Mouse (Mus musculus) limb, embryonic 14.5 days (tissue): Measurements from ENCODE around the gene Arfip1. TPM values are rescaled to one million over a fixed set of nuclear protein-coding genes. Genes with fewer than 3 reads are reported as not detected.

Experiments
- ATAC-seq: fragments of 200-750 bp; cut with Nextera tagmentation; 2 replicates; pipeline ENCODE4 v1.8.0; 2017; ENCODE audit warnings: low read depth, moderate number of reproducible peaks, moderate TSS enrichment; ENCODE audit not compliant: low FRiP score
- DNase-seq: peaks from one replicate; pipeline ENCODE4 v3.0.0-alpha.2; 2015; ENCODE audit warnings: low spot score
- H3K27ac ChIP-seq: fragments of 300-500 bp; sonication (generic); replicated peaks from 2 replicates; pipeline ENCODE4 v1.5.1; 2014; ENCODE audit warnings: low read depth, mild to moderate bottlenecking, low read length, moderate library complexity, mixed read lengths
- H3K27me3 ChIP-seq: fragments of 300-500 bp; sonication (generic); 2 replicates; pipeline ENCODE4 v1.6.1; 2014; ENCODE audit warnings: low read length, mixed read lengths; ENCODE audit not compliant: control insufficient read depth, insufficient read depth
- H3K36me3 ChIP-seq: fragments of 300-500 bp; sonication (generic); 2 replicates; pipeline ENCODE4 v1.6.1; 2014; ENCODE audit warnings: mild to moderate bottlenecking, low read length, moderate library complexity, mixed read lengths; ENCODE audit not compliant: control insufficient read depth, insufficient read depth
- H3K4me1 ChIP-seq: fragments of 300-500 bp; sonication (generic); 2 replicates; pipeline ENCODE4 v1.6.1; 2014; ENCODE audit warnings: antibody characterized with exemption, low read length, mixed read lengths; ENCODE audit not compliant: control insufficient read depth, insufficient read depth
- H3K4me2 ChIP-seq: fragments of 300-500 bp; sonication (generic); replicated peaks from 2 replicates; pipeline ENCODE4 v1.6.1; 2014; ENCODE audit warnings: low read depth, mild to moderate bottlenecking, low read length, moderate library complexity; ENCODE audit not compliant: severe bottlenecking
- H3K4me3 ChIP-seq: fragments of 300-500 bp; sonication (generic); replicated peaks from 2 replicates; pipeline ENCODE4 v1.5.1; 2014; ENCODE audit warnings: low read length
- H3K9ac ChIP-seq: fragments of 300-500 bp; sonication (generic); 2 replicates; pipeline ENCODE4 v1.6.1; 2014; ENCODE audit warnings: mild to moderate bottlenecking, low read depth, low read length, moderate library complexity; ENCODE audit not compliant: severe bottlenecking
- H3K9me3 ChIP-seq: fragments of 300-500 bp; sonication (generic); 2 replicates; pipeline ENCODE4 v1.6.1; 2016; ENCODE audit warnings: low read length; ENCODE audit not compliant: control insufficient read depth
- POLR2A ChIP-seq: fragments of 200-500 bp; IDR thresholded peaks from 2 replicates; pipeline ENCODE4 v1.8.0; 2012; ENCODE audit warnings: inconsistent platforms, mild to moderate bottlenecking, moderate library complexity, borderline replicate concordance; ENCODE audit not compliant: insufficient read depth, insufficient read length; ENCODE audit errors: extremely low read depth
- WGBS: fragments of 180-500 bp; shearing (Covaris S2); extraction: QIAGEN DNeasy Blood & Tissue Kit; methylation state at CpG from one replicate; pipeline ENCODE4 v1.1.7; 2014; 5-methylcytosine and 5-hydroxymethylcytosine counted together
- polyA plus RNA-seq, 2 experiments: library from polyadenylated mRNA; depleted of rRNA in 1 of 2; stranded (reverse) in 1 of 2; unstranded in 1 of 2; fragments of >200 nt; fragmentation: Nextera tagmentation in 1 of 2; extraction: Ambion mirVana in 1 of 2; gene quantifications; 2 replicates each; pipeline versions ENCODE4 v1.2.1 to v1.2.3; 2012 to 2014

Gene Arfip1
- polyA plus RNA-seq (2012; rRNA removed) (25.2 and 30.2 TPM in 2 replicates), polyA plus RNA-seq (2014; fragmentation: Nextera tagmentation; extraction: Ambion mirVana) (50.0 and 56.9 TPM in 2 replicates)

DNA sequence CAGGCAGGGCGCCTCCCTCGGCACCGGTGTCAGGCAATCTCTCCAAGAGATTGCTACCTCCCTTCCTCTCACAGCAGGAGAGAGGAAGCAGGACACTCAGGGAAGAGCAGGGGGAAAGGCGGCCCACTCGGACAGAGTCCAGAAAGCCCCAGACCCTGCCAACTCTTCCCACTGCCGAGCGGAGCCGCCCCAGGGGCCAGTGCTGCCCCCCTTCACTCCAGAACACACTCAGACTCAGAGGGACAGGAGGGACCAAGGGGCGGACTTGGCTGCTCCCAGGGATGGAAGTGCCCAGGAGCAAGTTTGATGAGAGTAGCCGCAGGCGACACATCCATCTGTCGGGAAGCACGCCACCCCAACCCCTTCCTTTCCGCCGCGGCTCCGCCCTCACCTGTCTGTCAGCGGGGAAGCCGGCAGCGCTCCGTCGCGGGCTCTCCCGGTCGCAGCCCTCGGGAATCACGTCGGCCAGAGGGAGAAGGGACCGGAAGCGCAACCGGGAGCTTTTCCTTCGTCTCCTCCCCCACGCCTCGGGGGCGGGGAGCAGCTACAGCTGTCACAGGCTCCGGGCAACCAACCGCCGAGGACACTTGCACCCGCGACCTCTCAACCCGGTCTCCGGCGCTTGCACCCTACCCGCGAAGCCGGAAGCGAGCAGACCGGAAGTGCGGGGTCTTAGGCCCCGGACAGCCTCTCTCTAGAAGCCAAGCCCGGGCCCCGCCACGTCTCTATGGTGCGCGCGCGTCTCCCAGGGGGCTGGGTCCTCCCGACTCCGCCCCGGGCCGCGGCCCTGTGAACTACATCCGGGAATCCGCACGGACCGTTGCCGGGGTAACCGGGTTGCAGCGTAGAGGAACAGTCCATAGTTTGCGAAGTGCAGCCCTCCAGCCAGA, at the start of gene Arfip1:
Gene Arfip1 (minus strand): TSS at position 603 of the 890 bp plus-strand sequence.
- WGBS, result under 1% methylated on average over 52 of the region's 70 CpGs
- 0 out of 2 replicates have a peak, but pooled peaks have one; percentile 36 for TF ChIP-seq POLR2A
- peak; percentile 99 for ATAC-seq

GRCm38 (mm10) chr3:84631586-84631985, 49.2 kb upstream of the Arfip1 start:
- no peak overlapping the region for H3K4me2 ChIP-seq
- 93% methylated on average over 9 of the region's 9 CpGs for WGBS
- DNase-seq (no peak), ATAC-seq (no peak)
- H3K27ac ChIP-seq, result no peak overlapping the region
- no peaks in the 10 kb centered on the region for H3K9me3 ChIP-seq
- H3K4me3 ChIP-seq, result no peak overlapping the region
- H3K9ac ChIP-seq, result no peak overlapping the region
- no peaks in the 10 kb centered on the region for H3K27me3 ChIP-seq
- no peaks in the 10 kb centered on the region for H3K36me3 ChIP-seq
- TF ChIP-seq POLR2A, result no peak
- no peaks in the 10 kb centered on the region for H3K4me1 ChIP-seq

More for the DNA sequence above, at the start of gene Arfip1:
- H3K4me3 ChIP-seq, result peak within 1 kb of the TSS; percentile 79
- no peaks in the 10 kb centered on the region for H3K9me3 ChIP-seq
- peaks cover 13% of the 10 kb centered on the region for H3K4me1 ChIP-seq
- no peaks in the 10 kb centered on the region for H3K36me3 ChIP-seq
- peak within 1 kb of the TSS; percentile 85 for H3K27ac ChIP-seq
- H3K9ac ChIP-seq, result peak within 1 kb of the TSS; percentile 78
- H3K4me2 ChIP-seq, result peak within 1 kb of the TSS; percentile 72
- no peaks in the 10 kb centered on the region for H3K27me3 ChIP-seq
- peak; percentile 96 for DNase-seq

DNA sequence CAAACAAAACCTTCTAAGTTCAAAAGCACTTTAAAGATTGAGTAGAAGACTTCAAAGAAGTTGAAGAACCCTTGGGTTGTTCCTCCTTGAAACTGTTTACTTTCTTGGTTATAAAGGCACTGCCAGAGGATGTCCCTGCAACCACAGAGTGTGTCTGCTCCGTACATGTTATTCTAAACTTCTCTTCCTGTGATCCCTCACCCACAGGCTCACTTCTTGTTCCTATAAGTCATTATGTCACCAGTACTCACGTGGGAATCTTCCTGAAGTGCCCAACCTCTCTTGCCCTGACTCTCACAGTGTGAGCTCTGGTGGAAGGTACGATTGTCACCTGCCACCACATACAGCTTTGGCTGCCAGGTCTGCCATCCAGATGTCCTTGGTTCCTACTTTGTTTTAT, 39.6 kb upstream of the Arfip1 start:
- ATAC-seq, result no peak
- Histone ChIP-seq H3K4me2 (no peak overlapping the region), H3K9me3 (no peaks in the 10 kb centered on the region), H3K9ac (no peak overlapping the region), H3K4me1 (no peaks in the 10 kb centered on the region), H3K4me3 (no peak overlapping the region), H3K27me3 (no peaks in the 10 kb centered on the region), H3K36me3 (no peaks in the 10 kb centered on the region), H3K27ac (no peak overlapping the region)
- TF ChIP-seq POLR2A, result no peak
- DNase-seq, result no peak
- WGBS, result 26% methylated on average over 3 of the region's 3 CpGs

DNA sequence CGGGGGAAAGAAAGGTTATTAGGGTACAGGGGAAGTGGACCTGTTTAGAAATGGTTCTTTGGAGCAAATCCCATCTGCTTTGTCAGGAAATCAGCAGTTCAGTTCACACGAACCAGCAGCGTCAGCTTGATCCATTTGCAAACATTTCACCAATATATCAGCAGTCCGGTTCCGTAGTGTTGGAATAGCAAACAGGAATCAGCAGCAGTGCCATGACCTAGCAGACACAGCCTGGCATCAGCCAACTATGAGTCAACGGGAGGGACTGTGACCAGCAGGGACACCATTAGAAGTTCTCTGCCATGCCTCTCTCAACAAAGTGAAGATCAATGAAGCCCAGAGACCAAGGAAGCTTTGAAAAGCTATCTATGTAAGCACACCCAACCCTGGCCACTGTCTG, 37.3 kb upstream of the Arfip1 start:
- Histone ChIP-seq H3K9me3 (no peaks in the 10 kb centered on the region), H3K27ac (no peak overlapping the region), H3K36me3 (no peaks in the 10 kb centered on the region), H3K4me3 (no peak overlapping the region), H3K27me3 (no peaks in the 10 kb centered on the region), H3K4me2 (no peak overlapping the region), H3K4me1 (no peaks in the 10 kb centered on the region), H3K9ac (no peak overlapping the region)
- WGBS, result 94% methylated on average over 6 of the region's 6 CpGs
- ATAC-seq, result no peak
- DNase-seq, result no peak
- TF ChIP-seq POLR2A, result no peak

DNA sequence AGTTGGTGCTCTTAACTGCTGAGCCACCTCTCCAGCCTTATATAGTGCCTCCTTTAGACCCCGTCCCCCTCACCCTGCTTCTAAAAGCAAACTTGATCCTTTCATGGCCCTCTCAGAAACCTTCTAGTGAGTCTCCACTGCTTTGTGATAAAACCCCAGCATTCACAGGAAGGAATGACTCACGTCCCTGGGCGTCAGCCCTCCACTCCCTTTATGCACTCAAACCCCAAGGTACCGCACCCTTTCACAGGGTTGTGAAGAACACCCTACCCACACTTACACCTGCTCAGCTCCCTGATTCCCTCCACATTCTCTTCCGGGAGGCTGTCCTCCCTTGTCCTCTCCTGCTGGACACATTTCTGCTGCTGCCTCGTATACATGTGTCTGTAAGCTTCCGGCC, 36.6 kb upstream of the Arfip1 start:
- Histone ChIP-seq H3K36me3 (no peaks in the 10 kb centered on the region), H3K4me3 (no peak overlapping the region), H3K9me3 (no peaks in the 10 kb centered on the region), H3K4me2 (no peak overlapping the region), H3K27me3 (no peaks in the 10 kb centered on the region), H3K27ac (no peak overlapping the region), H3K4me1 (no peaks in the 10 kb centered on the region), H3K9ac (no peak overlapping the region)
- no peak for ATAC-seq
- no peak for DNase-seq
- WGBS, result 92% methylated on average over 7 of the region's 7 CpGs
- TF ChIP-seq POLR2A, result no peak
